Mouse (Mus musculus) heart, adult 2 months (tissue): ENCODE measurements around the gene Gsdme. TPM values are rescaled to one million over a fixed set of nuclear protein-coding genes. Genes with fewer than 3 reads are reported as not detected.

ENCODE experiments used
- DNase-seq, 2 experiments: peaks; one replicate each; pipeline ENCODE4 v3.0.0; 2021
- H3K27ac ChIP-seq: fragments of 200-600 bp; 2 replicates; pipeline ENCODE4 v1.8.1; 2022
- H3K27me3 ChIP-seq: fragments of 200-500 bp; 2 replicates; pipeline ENCODE4 v1.6.1; 2012; ENCODE audit warnings: mild to moderate bottlenecking, low read length, inconsistent platforms, mixed read lengths; ENCODE audit not compliant: control insufficient read depth, insufficient read depth
- H3K36me3 ChIP-seq: fragments of 200-500 bp; 2 replicates; pipeline ENCODE4 v1.6.1; 2012; ENCODE audit warnings: low read length, inconsistent platforms; ENCODE audit not compliant: control insufficient read depth, insufficient read depth
- H3K4me1 ChIP-seq: fragments of 200-500 bp; 2 replicates; pipeline ENCODE4 v1.6.1; 2011; ENCODE audit warnings: low read length; ENCODE audit not compliant: control insufficient read depth, insufficient read depth
- H3K4me3 ChIP-seq: fragments of 200-600 bp; 2 replicates; pipeline ENCODE4 v1.8.1; 2022
- H3K79me2 ChIP-seq: fragments of 200-500 bp; replicated peaks from 2 replicates; pipeline ENCODE4 v1.6.1; 2012; ENCODE audit warnings: mild to moderate bottlenecking, inconsistent platforms, low read length, moderate library complexity, mixed read lengths; ENCODE audit not compliant: control insufficient read depth, insufficient read depth
- H3K9ac ChIP-seq: fragments of 200-500 bp; 2 replicates; pipeline ENCODE4 v1.6.1; 2012; ENCODE audit warnings: low read depth, mild to moderate bottlenecking, control low read depth, inconsistent platforms, low read length, mixed read lengths
- CTCF ChIP-seq: fragments of 200-600 bp; IDR thresholded peaks from 2 replicates; pipeline ENCODE4 v1.8.1; 2022; ENCODE audit warnings: antibody characterized with exemption, mild to moderate bottlenecking, moderate library complexity
- EP300 ChIP-seq: fragments of 200-500 bp; IDR thresholded peaks from 2 replicates; pipeline ENCODE4 v1.6.1; 2011; ENCODE audit warnings: low read depth, low read length, control low read depth; ENCODE audit not compliant: insufficient read depth
- POLR2A ChIP-seq: fragments of 200-500 bp; IDR thresholded peaks from 2 replicates; pipeline ENCODE4 v1.6.1; 2011; ENCODE audit warnings: mild to moderate bottlenecking, low read depth, low read length, control low read depth; ENCODE audit not compliant: insufficient read depth
- WGBS: fragments of 180-500 bp; shearing (Covaris S2); methylation state at CpG from one replicate; pipeline ENCODE4 v1.1.7; 2018; 5-methylcytosine and 5-hydroxymethylcytosine counted together
- intact Hi-C: fragments of 180-260 bp; cut with DNase I; formaldehyde crosslinking; loops from one replicate; pipeline ENCODE4 v1.15.1; 2025
- polyA plus RNA-seq: library from polyadenylated mRNA; depleted of rRNA; stranded (reverse); fragments of >200 nt; gene quantifications from 2 replicates; pipeline ENCODE4 v1.2.3, GENCODE M21; 2012
- total RNA-seq, 2 experiments: library from RNA; stranded (reverse); gene quantifications; 2 replicates each; pipeline ENCODE4 v1.2.3; 2021

The Gsdme gene
- total and polyA plus RNA-seq, 3 experiments: 0.29 to 0.41 (median 0.32) TPM

DNA sequence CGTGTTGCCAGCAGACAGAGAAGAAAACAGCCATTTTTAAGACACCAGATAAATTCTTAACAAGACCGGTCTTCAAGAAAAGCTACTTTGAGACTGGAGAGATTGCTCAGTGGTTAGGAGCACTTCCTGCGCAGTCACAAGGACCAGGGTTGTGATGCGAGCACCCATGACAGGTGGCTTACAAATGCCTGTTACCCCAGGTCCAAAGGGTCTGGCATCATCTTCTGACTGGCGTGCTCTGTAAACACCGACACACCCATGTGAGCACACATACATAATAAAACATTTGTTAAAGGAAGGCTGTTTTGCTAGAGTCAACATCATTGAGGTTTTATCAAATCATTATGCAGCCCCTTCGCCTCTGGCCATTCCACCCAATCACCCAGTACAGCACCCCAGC lies 16.0 kb upstream of the Gsdme start:
- Histone ChIP-seq H3K4me1 (no peaks in the 10 kb centered on the region), H3K4me3 (no peak overlapping the region), H3K36me3 (no peaks in the 10 kb centered on the region), H3K27me3 (no peaks in the 10 kb centered on the region), H3K27ac (no peak overlapping the region), H3K79me2 (no peaks in the 10 kb centered on the region), H3K9ac (no peak overlapping the region)
- 91% methylated on average over 7 of the region's 7 CpGs for WGBS
- intact Hi-C loops: no loop called here
- TF ChIP-seq EP300: no peak
- TF ChIP-seq POLR2A: no peak
- no peak for TF ChIP-seq CTCF
- no peak for DNase-seq

DNA sequence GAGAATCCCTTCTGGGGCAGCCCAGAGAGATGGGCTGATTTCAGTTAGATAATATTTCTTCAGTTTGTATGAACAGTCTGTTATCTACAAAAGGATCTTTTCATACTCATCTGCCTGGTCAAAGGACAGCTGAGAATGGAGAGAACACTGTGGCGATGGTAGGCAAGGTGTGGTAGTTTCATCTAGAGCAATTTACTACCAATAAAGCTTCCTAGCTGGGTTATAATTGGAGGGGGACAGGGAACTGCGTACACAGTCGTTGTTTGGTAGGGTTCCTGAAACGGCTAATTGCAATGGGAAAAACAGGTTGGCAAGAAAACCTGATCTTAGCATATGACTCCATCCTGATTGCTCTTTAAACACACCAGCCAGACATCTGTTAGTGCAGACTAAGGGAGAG lies 10.3 kb upstream of the Gsdme start:
- intact Hi-C loops: no loop called here
- Histone ChIP-seq H3K4me1 (no peaks in the 10 kb centered on the region), H3K36me3 (no peaks in the 10 kb centered on the region), H3K9ac (no peak overlapping the region), H3K27ac (no peak overlapping the region), H3K27me3 (no peaks in the 10 kb centered on the region), H3K4me3 (no peak overlapping the region), H3K79me2 (no peaks in the 10 kb centered on the region)
- 85% methylated on average over 4 of the region's 4 CpGs for WGBS
- DNase-seq: no peak
- no peak for TF ChIP-seq POLR2A
- no peak for TF ChIP-seq CTCF
- no peak for TF ChIP-seq EP300

DNA sequence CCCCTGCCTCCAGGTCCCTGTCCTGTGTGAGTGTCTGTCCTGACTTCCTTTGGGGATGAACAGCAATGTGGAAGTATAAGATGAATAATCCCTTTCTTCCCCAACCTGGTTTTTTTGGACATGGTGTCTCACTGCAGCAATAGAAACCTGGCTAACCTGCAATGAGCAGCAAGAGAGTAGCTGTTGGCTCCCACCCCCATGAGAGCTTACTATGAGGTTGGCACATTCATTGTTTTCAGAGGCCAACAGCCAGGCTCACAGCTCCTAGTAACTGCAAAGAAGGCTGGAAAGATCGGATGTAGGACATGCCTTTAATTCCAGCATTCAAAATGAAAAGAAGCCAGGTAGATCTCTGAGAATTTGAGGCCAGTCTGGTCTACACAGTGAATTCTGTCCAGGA lies 9.8 kb upstream of the Gsdme start:
- Histone ChIP-seq H3K36me3 (no peaks in the 10 kb centered on the region), H3K4me3 (no peak overlapping the region), H3K9ac (no peak overlapping the region), H3K4me1 (no peaks in the 10 kb centered on the region), H3K79me2 (no peaks in the 10 kb centered on the region), H3K27me3 (no peaks in the 10 kb centered on the region), H3K27ac (no peak overlapping the region)
- TF ChIP-seq CTCF: no peak
- TF ChIP-seq POLR2A: no peak
- TF ChIP-seq EP300: no peak
- intact Hi-C loops: no loop called here
- no peak for DNase-seq
- 52% methylated on average over 1 of the region's 1 CpGs for WGBS

DNA sequence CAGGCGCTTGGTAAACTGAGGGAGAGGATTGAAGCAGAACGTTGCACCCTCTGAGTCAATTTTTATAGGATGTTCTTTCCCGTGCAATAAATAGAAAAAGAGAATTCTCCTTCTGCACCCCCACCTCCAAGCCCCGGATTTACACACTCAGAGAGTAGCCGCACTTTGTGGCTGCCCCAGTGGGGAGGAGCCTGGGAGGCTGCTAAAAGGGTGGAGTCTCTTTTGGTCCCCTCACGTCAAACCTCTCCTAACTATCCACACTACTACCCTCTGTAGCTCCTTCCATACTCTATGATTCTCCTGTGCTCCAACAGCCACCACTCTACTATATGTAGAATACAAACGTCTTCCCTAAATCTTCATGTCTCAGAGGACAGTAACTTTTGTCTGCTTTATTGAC lies 1.4 kb downstream of the Gsdme start:
- Histone ChIP-seq H3K79me2 (no peaks in the 10 kb centered on the region), H3K27ac (no peak overlapping the region), H3K4me3 (no peak overlapping the region), H3K36me3 (no peaks in the 10 kb centered on the region), H3K4me1 (peaks cover 2% of the 10 kb centered on the region; the same call in 1 of the 2 replicates), H3K27me3 (no peaks in the 10 kb centered on the region), H3K9ac (no peak overlapping the region)
- intact Hi-C loops: no loop called here
- DNase-seq: no peak
- 44% methylated on average over 7 of the region's 7 CpGs for WGBS
- no peak for TF ChIP-seq POLR2A
- TF ChIP-seq CTCF: no peak
- TF ChIP-seq EP300: no peak

DNA sequence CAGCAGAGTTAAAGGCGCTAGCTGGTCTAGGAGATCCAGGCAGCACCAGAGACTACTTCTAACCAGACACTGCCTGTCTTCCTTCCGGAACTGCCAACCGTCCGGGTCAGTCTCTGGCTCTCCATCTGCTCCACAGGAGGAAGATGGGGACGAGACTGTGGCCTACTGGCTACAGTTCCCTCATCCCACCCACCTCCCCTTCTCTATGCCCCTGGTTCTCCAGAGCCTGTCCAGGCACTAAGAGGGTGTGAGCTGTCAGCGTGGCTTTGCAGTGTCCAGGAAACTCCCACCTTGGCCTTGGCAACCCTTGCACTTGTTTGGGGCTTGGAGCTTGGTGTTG lies 1.8 kb downstream of the Gsdme start:
- WGBS: 1% methylated on average over 6 of the region's 6 CpGs
- H3K79me2 ChIP-seq: no peaks in the 10 kb centered on the region
- no peak overlapping the region for H3K27ac ChIP-seq
- H3K27me3 ChIP-seq: no peaks in the 10 kb centered on the region
- no peak for DNase-seq
- TF ChIP-seq EP300 (no peak), CTCF (no peak), POLR2A (no peak)
- no peaks in the 10 kb centered on the region for H3K36me3 ChIP-seq
- peaks cover 2% of the 10 kb centered on the region; the same call in 1 of the 2 replicates for H3K4me1 ChIP-seq
- H3K4me3 ChIP-seq: peak overlapping the region; percentile 37
- intact Hi-C loops: no loop called here
- peak overlapping the region; percentile 18 for H3K9ac ChIP-seq

DNA sequence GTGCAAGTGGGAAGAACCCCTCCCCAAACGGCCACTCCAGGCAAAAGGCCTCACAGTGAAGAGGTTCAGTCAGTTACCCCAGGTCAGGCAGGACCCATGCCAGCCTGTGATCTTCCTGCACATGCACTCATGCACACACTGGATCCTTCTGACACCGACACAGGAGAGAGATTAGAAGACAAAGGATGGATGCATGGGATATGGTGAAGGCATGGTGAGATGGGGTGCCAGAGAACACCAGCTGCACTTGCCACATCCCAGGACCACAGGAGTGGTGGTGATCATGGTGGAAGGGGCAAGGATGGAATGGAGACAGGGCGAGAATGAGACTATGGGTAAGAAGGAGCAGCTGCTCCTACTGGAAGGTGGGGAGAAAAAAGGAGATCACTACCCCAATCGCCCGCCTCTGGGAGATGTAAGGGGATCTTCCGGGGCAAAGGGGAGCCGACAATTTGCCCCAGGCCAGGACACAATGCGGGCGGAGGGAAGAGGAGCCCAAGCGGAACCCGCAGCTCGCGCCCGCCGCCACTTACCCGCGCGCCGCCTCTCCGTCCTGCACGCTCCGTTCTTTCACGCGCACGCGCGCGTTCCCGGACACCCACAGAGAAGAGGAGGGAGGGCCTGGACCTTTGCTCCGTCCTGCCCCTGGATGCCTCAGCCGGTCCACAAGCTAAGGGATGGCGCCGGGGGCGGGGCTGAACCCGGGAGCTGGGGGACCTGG lies 2.3 kb downstream of the Gsdme start:
- intact Hi-C loops: no loop called here
- no peaks in the 10 kb centered on the region for H3K36me3 ChIP-seq
- H3K27ac ChIP-seq: no peak overlapping the region
- TF ChIP-seq CTCF: no peak
- TF ChIP-seq POLR2A: no peak
- no peak for TF ChIP-seq EP300
- H3K4me1 ChIP-seq: peaks cover 2% of the 10 kb centered on the region; the same call in 1 of the 2 replicates
- peak; percentile 82 to 86 for DNase-seq
- H3K27me3 ChIP-seq: no peaks in the 10 kb centered on the region
- H3K79me2 ChIP-seq: no peaks in the 10 kb centered on the region
- 4% methylated on average over 35 of the region's 35 CpGs for WGBS
- H3K4me3 ChIP-seq: peak overlapping the region; percentile 37
- H3K9ac ChIP-seq: peak overlapping the region; percentile 18
